ENCODE assay signal across 19 mouse cellular contexts in genomic region chr17:80991535-80992127, GRCm38 (mm10). TPM values are rescaled to one million over a fixed set of nuclear protein-coding genes. Genes with fewer than 3 reads are reported as not detected.
DNase-seq lines count a peak whose midpoint lies in the region; ATAC-seq and TF ChIP-seq lines count a peak whose summit lies in the region.
"Had no signal": no experiment of that assay in that cellular context is flagged by ENCODE, and none has a peak within 500 bp of the region (broad histone marks: within the 10 kb centered on the region; RNA-seq: fewer than 3 reads in every experiment).

No protein-coding gene starts in this region.

- no peak for TF ChIP-seq CTCF in heart, adult 2 months (IDR thresholded peaks at IDR 0.05)

- no peaks in the 10 kb centered on the region for H3K9me3 ChIP-seq in hindbrain, embryonic 12.5 days (replicated peaks)
- no peaks in the 10 kb centered on the region for H3K9me3 ChIP-seq in hindbrain, embryonic 11.5 days (ENCODE audit: control insufficient read depth, low read length)
- no peaks in the 10 kb centered on the region for H3K9me3 ChIP-seq in midbrain, embryonic 15.5 days
- H3K9me3 ChIP-seq in midbrain, embryonic 11.5 days (ENCODE audit: control insufficient read depth, low read length): no peaks in the 10 kb centered on the region
- H3K9me3 ChIP-seq: embryonic facial prominence, embryonic 10.5 days; kidney, embryonic 15.5 days; midbrain, embryonic 12.5 days had no signal

- H3K79me2 ChIP-seq in heart, adult 2 months (replicated peaks; ENCODE audit: control insufficient read depth, insufficient read depth, low read length): no peaks in the 10 kb centered on the region

- H3K27me3 ChIP-seq in heart, adult 2 months (ENCODE audit: control insufficient read depth, insufficient read depth, low read length): no peaks in the 10 kb centered on the region
- H3K27me3 ChIP-seq in hindbrain, embryonic 12.5 days: no peaks in the 10 kb centered on the region
- no peaks in the 10 kb centered on the region for H3K27me3 ChIP-seq in hindbrain, embryonic 11.5 days (ENCODE audit: control insufficient read depth, insufficient read depth, low read length)
- no peaks in the 10 kb centered on the region for H3K27me3 ChIP-seq in midbrain, embryonic 15.5 days (replicated peaks)
- H3K27me3 ChIP-seq in midbrain, embryonic 11.5 days (ENCODE audit: control insufficient read depth, insufficient read depth, low read length): no peaks in the 10 kb centered on the region
- H3K27me3 ChIP-seq: kidney, embryonic 15.5 days; midbrain, embryonic 12.5 days had no signal

- no peak overlapping the region for H3K27ac ChIP-seq in heart, adult 2 months
- no peak overlapping the region for H3K27ac ChIP-seq in hindbrain, embryonic 12.5 days
- no peak overlapping the region for H3K27ac ChIP-seq in hindbrain, embryonic 11.5 days (ENCODE audit: low read depth, low read length)
- no peak overlapping the region for H3K27ac ChIP-seq in midbrain, embryonic 15.5 days
- no peak overlapping the region for H3K27ac ChIP-seq in midbrain, embryonic 11.5 days (ENCODE audit: low read depth, low read length)
- H3K27ac ChIP-seq: embryonic facial prominence, embryonic 10.5 days; kidney, embryonic 15.5 days; midbrain, embryonic 12.5 days had no signal

- ATAC-seq in hindbrain, embryonic 12.5 days (ENCODE audit: low FRiP score): 0 out of 2 replicates have a peak, but pooled peaks have one; percentile 32
- no peak for ATAC-seq in hindbrain, embryonic 11.5 days (ENCODE audit: low FRiP score)
- ATAC-seq in midbrain, embryonic 15.5 days (replicated peaks): peak; percentile 45; the same call in 1 of the 2 replicates
- no peak; the same call in 1 of the 2 replicates for ATAC-seq in midbrain, embryonic 11.5 days (ENCODE audit: low FRiP score)
- ATAC-seq: inflammation-experienced regulatory T-cells, adult 6 months had no signal

- H3K9ac ChIP-seq in heart, adult 2 months (ENCODE audit: low read depth, low read length): no peak overlapping the region
- no peak overlapping the region for H3K9ac ChIP-seq in hindbrain, embryonic 12.5 days
- no peak overlapping the region for H3K9ac ChIP-seq in hindbrain, embryonic 11.5 days (ENCODE audit: low read depth, low read length)
- H3K9ac ChIP-seq in midbrain, embryonic 15.5 days: no peak overlapping the region
- no peak overlapping the region for H3K9ac ChIP-seq in midbrain, embryonic 11.5 days (ENCODE audit: low read length)
- H3K9ac ChIP-seq: kidney, embryonic 15.5 days; midbrain, embryonic 12.5 days had no signal

- DNase-seq in heart, adult 11 months: peak; percentile 35
- no peak for DNase-seq in heart, adult 2 months
- no peak for DNase-seq in hindbrain, embryonic 11.5 days (ENCODE audit: low spot score)
- DNase-seq in midbrain, embryonic 11.5 days (ENCODE audit: low spot score, missing footprints): no peak
- peak; percentile 39 for DNase-seq in telencephalon, adult 2 months (ENCODE audit: low read depth, low spot score)
- DNase-seq: adrenal gland, postnatal 10 days; cerebellum, adult 18-20 months; left cerebral cortex, postnatal 4 days; lung, adult 18-20 months; lung, postnatal 4 days; right cerebral cortex, adult 18-20 months; thymus, adult 18-20 months had no signal

- H3K4me2 ChIP-seq in hindbrain, embryonic 12.5 days (replicated peaks): no peak overlapping the region
- no peak overlapping the region for H3K4me2 ChIP-seq in hindbrain, embryonic 11.5 days (replicated peaks; ENCODE audit: low read depth, low read length)
- H3K4me2 ChIP-seq in midbrain, embryonic 15.5 days: no peak overlapping the region
- H3K4me2 ChIP-seq in midbrain, embryonic 11.5 days: no peak overlapping the region
- H3K4me2 ChIP-seq: kidney, embryonic 15.5 days; midbrain, embryonic 12.5 days had no signal

- no peaks in the 10 kb centered on the region for H3K36me3 ChIP-seq in heart, adult 2 months (ENCODE audit: control insufficient read depth, insufficient read depth, low read length)
- H3K36me3 ChIP-seq in hindbrain, embryonic 12.5 days: no peaks in the 10 kb centered on the region
- no peaks in the 10 kb centered on the region for H3K36me3 ChIP-seq in hindbrain, embryonic 11.5 days (ENCODE audit: control insufficient read depth, insufficient read depth, low read length)
- H3K36me3 ChIP-seq in midbrain, embryonic 15.5 days (replicated peaks): no peaks in the 10 kb centered on the region
- no peaks in the 10 kb centered on the region for H3K36me3 ChIP-seq in midbrain, embryonic 11.5 days (ENCODE audit: control insufficient read depth, insufficient read depth, low read length)
- H3K36me3 ChIP-seq: embryonic facial prominence, embryonic 10.5 days; kidney, embryonic 15.5 days; midbrain, embryonic 12.5 days had no signal

- WGBS in heart, adult 2 months: 60% methylated on average over 8 of the region's 8 CpGs
- WGBS in hindbrain, embryonic 12.5 days: 74% methylated on average over 8 of the region's 8 CpGs
- WGBS in hindbrain, embryonic 11.5 days: 83% methylated on average over 8 of the region's 8 CpGs
- WGBS in midbrain, embryonic 15.5 days: 68% methylated on average over 8 of the region's 8 CpGs
- 77% methylated on average over 8 of the region's 8 CpGs for WGBS in midbrain, embryonic 11.5 days

- H3K4me3 ChIP-seq in heart, adult 2 months: no peak overlapping the region
- no peak overlapping the region for H3K4me3 ChIP-seq in hindbrain, embryonic 12.5 days
- no peak overlapping the region for H3K4me3 ChIP-seq in hindbrain, embryonic 11.5 days (ENCODE audit: low read depth, low read length)
- H3K4me3 ChIP-seq in midbrain, embryonic 15.5 days: no peak overlapping the region
- H3K4me3 ChIP-seq in midbrain, embryonic 11.5 days (ENCODE audit: low read depth, low read length): no peak overlapping the region
- H3K4me3 ChIP-seq: embryonic facial prominence, embryonic 10.5 days; kidney, embryonic 15.5 days; midbrain, embryonic 12.5 days had no signal

- no peak for TF ChIP-seq POLR2A in heart, adult 2 months (IDR thresholded peaks at IDR 0.05; ENCODE audit: insufficient read depth, low read depth, low read length)

- intact Hi-C loops in heart, adult 2 months (cut with DNase I): no loop called here

- H3K4me1 ChIP-seq in heart, adult 2 months (ENCODE audit: control insufficient read depth, insufficient read depth, low read length): peaks cover 2% of the 10 kb centered on the region; the same call in 1 of the 2 replicates
- H3K4me1 ChIP-seq in hindbrain, embryonic 12.5 days: peaks cover 11% of the 10 kb centered on the region
- no peaks in the 10 kb centered on the region for H3K4me1 ChIP-seq in hindbrain, embryonic 11.5 days (replicated peaks; ENCODE audit: control insufficient read depth, insufficient read depth, low read length)
- peaks cover 8% of the 10 kb centered on the region; the same call in 1 of the 2 replicates for H3K4me1 ChIP-seq in midbrain, embryonic 15.5 days
- H3K4me1 ChIP-seq in midbrain, embryonic 11.5 days (ENCODE audit: control insufficient read depth, insufficient read depth, low read length): no peaks in the 10 kb centered on the region
- H3K4me1 ChIP-seq: embryonic facial prominence, embryonic 10.5 days; kidney, embryonic 15.5 days; midbrain, embryonic 12.5 days had no signal

- no peak for TF ChIP-seq EP300 in heart, adult 2 months (IDR thresholded peaks at IDR 0.05; ENCODE audit: insufficient read depth, low read depth, low read length)

RNA-seq across cellular contexts. Expression of gene Tmem178, which starts 47.2 kb away (rescaled TPM):
- under 1 TPM; 0.25 to 0.31 TPM for total RNA-seq in heart, adult 2 months (2021)
- polyA plus RNA-seq in heart, adult 2 months (2012; rRNA removed): 0.18 and 0.44 TPM in 2 replicates
- polyA plus RNA-seq in hindbrain, embryonic 12.5 days (2016; fragmentation: Nextera tagmentation; extraction: Ambion mirVana): 23.1 and 23.7 TPM in 2 replicates
- 17.0 and 19.8 TPM in 2 replicates for polyA plus RNA-seq in hindbrain, embryonic 11.5 days (2014; fragmentation: Nextera tagmentation; extraction: Ambion mirVana)
- 23.5 and 24.7 TPM in 2 replicates for polyA plus RNA-seq in midbrain, embryonic 15.5 days (2015; fragmentation: Nextera tagmentation; extraction: Ambion mirVana)
- polyA plus RNA-seq in midbrain, embryonic 11.5 days (2014; fragmentation: Nextera tagmentation; extraction: Ambion mirVana): 12.8 and 14.2 TPM in 2 replicates
- polyA plus RNA-seq: C2C12; inflammation-experienced regulatory T-cells, adult 6 months had no signal

Comparison
In these comparisons a context has a peak if more than half of its experiments do, and no peak if none do; other contexts are left out.
1. DNase-seq: peak in heart, adult 11 months (single experiment) and telencephalon, adult 2 months (single experiment); none in heart, adult 2 months (0 of 2), hindbrain, embryonic 11.5 days (single experiment) and midbrain, embryonic 11.5 days (single experiment).
2. ATAC-seq: peak in hindbrain, embryonic 12.5 days (single experiment) and midbrain, embryonic 15.5 days (single experiment); none in hindbrain, embryonic 11.5 days (single experiment) and midbrain, embryonic 11.5 days (single experiment).